15 mouse cellular contexts compared by ENCODE assay signal in genomic region chr8:100393327-100393726, GRCm38 (mm10).
"Had no signal": no experiment of that assay in that cellular context is flagged by ENCODE, and none has a peak within 500 bp of the region (broad histone marks: within the 10 kb centered on the region; RNA-seq: fewer than 3 reads in every experiment).

No protein-coding gene starts in this region.

- H3K4me3 ChIP-seq: neural tube, embryonic 15.5 days; stomach, embryonic 15.5 days had no signal

- H3K9ac ChIP-seq: neural tube, embryonic 15.5 days; stomach, embryonic 15.5 days had no signal

- H3K27ac ChIP-seq: neural tube, embryonic 15.5 days; stomach, embryonic 15.5 days; stomach, postnatal 0 days had no signal

- DNase-seq: retina, postnatal 1 day; right cerebral cortex, adult 18-20 months; right cerebral cortex, postnatal 14 days; right cerebral cortex, postnatal 25 days; right cerebral cortex, postnatal 4 days; spleen, adult 18-20 months; thymus, adult 18-20 months; thymus, adult 2 months; thymus, postnatal 14 days; thymus, postnatal 25 days; thymus, postnatal 36 days; thymus, postnatal 4 days had no signal

- H3K4me1 ChIP-seq: neural tube, embryonic 15.5 days; stomach, embryonic 15.5 days had no signal

- H3K36me3 ChIP-seq: neural tube, embryonic 15.5 days; stomach, embryonic 15.5 days had no signal

- H3K9me3 ChIP-seq: stomach, embryonic 15.5 days had no signal

- H3K4me2 ChIP-seq: neural tube, embryonic 15.5 days; stomach, embryonic 15.5 days had no signal

- H3K27me3 ChIP-seq: neural tube, embryonic 15.5 days; stomach, embryonic 15.5 days had no signal
